Mouse (Mus musculus) liver, embryonic 16.5 days (tissue): Measurements from ENCODE around the gene Dnah7c. TPM values are rescaled to one million over a fixed set of nuclear protein-coding genes. Genes with fewer than 3 reads are reported as not detected.
"Not testable (repeated sequence)": the region's sequence is repeated elsewhere in the genome, so short reads cannot be mapped to it uniquely, and the experiment has no call there.

Experiments
- ATAC-seq: fragments of 200-750 bp; cut with Nextera tagmentation; 2 replicates; pipeline ENCODE4 v1.8.0; 2017; ENCODE audit warnings: low read depth, mild to moderate bottlenecking, moderate number of reproducible peaks, moderate library complexity
- H3K27ac ChIP-seq: fragments of 300-500 bp; sonication (generic); 2 replicates; pipeline ENCODE4 v1.5.1; 2014; ENCODE audit warnings: mild to moderate bottlenecking, low read length
- H3K27me3 ChIP-seq: fragments of 300-500 bp; sonication (generic); 2 replicates; pipeline ENCODE4 v1.6.1; 2014; ENCODE audit warnings: low read depth, low read length, mixed read lengths; ENCODE audit not compliant: control insufficient read depth, insufficient read depth
- H3K36me3 ChIP-seq: fragments of 300-500 bp; sonication (generic); 2 replicates; pipeline ENCODE4 v1.6.1; 2014; ENCODE audit warnings: mild to moderate bottlenecking; ENCODE audit not compliant: control insufficient read depth, insufficient read depth
- H3K4me1 ChIP-seq: fragments of 300-500 bp; sonication (generic); 2 replicates; pipeline ENCODE4 v1.6.1; 2014; ENCODE audit warnings: low read depth, low read length, mixed read lengths; ENCODE audit not compliant: control insufficient read depth
- H3K4me2 ChIP-seq: fragments of 300-500 bp; sonication (generic); 2 replicates; pipeline ENCODE4 v1.6.1; 2014; ENCODE audit warnings: low read depth, low read length, mixed read lengths
- H3K4me3 ChIP-seq: fragments of 300-500 bp; sonication (generic); 2 replicates; pipeline ENCODE4 v1.5.1; 2014; ENCODE audit warnings: low read depth, mild to moderate bottlenecking, low read length
- H3K9ac ChIP-seq: fragments of 300-500 bp; sonication (generic); 2 replicates; pipeline ENCODE4 v1.6.1; 2014; ENCODE audit warnings: low read depth, low read length
- H3K9me3 ChIP-seq: fragments of 300-500 bp; sonication (generic); replicated peaks from 2 replicates; pipeline ENCODE4 v1.6.1; 2016; ENCODE audit warnings: low read length; ENCODE audit not compliant: control insufficient read depth
- WGBS: fragments of 180-500 bp; shearing (Covaris S2); extraction: QIAGEN DNeasy Blood & Tissue Kit; methylation state at CpG from one replicate; pipeline ENCODE4 v1.1.7; 2014; ENCODE audit not compliant: insufficient replicate concordance; 5-methylcytosine and 5-hydroxymethylcytosine counted together
- polyA plus RNA-seq: library from polyadenylated mRNA; unstranded; fragments of >200 nt; fragmentation: Nextera tagmentation; extraction: Ambion mirVana; gene quantifications from 2 replicates; pipeline ENCODE4 v1.2.1, GENCODE M21; 2015

The Dnah7c gene
- polyA plus RNA-seq = not detected in 2 replicates

- Histone ChIP-seq H3K4me3 (peak within 1 kb of the TSS; percentile 27; the same call in 1 of the 2 replicates), H3K36me3 (no peaks in the 10 kb centered on the region), H3K4me2 (peak within 1 kb of the TSS; percentile 24; the same call in 1 of the 2 replicates), H3K27me3 (no peaks in the 10 kb centered on the region), H3K4me1 (no peaks in the 10 kb centered on the region), H3K9me3 (no peaks in the 10 kb centered on the region), H3K9ac (no peak within 1 kb of the TSS), H3K27ac (no peak within 1 kb of the TSS)
- ATAC-seq = no peak
- 6% methylated on average over 30 of the region's 30 CpGs for WGBS
Measured at GRCm38 (mm10) chr1:46425137-46425925, at the start of gene Dnah7c. Gene Dnah7c (plus strand): TSS chr1:46425592.

GRCm38 (mm10) chr1:46380641-46381040, 44.8 kb upstream of the Dnah7c start:
- 66% methylated on average over 3 of the region's 3 CpGs for WGBS
- not testable (repeated sequence) for H3K4me2 ChIP-seq, H3K27me3 ChIP-seq, H3K27ac ChIP-seq, H3K36me3 ChIP-seq, H3K9ac ChIP-seq, H3K4me1 ChIP-seq, H3K9me3 ChIP-seq, H3K4me3 ChIP-seq, ATAC-seq

GRCm38 (mm10) chr1:46394681-46395297, 30.6 kb upstream of the Dnah7c start:
- not testable (repeated sequence) for H3K27ac ChIP-seq, H3K9ac ChIP-seq, H3K4me3 ChIP-seq, ATAC-seq, H3K4me1 ChIP-seq, H3K36me3 ChIP-seq, H3K27me3 ChIP-seq, H3K4me2 ChIP-seq, H3K9me3 ChIP-seq
- WGBS = 45% methylated on average over 3 of the region's 4 CpGs

- Histone ChIP-seq H3K36me3 (no peaks in the 10 kb centered on the region), H3K9me3 (no peaks in the 10 kb centered on the region), H3K27ac (no peak overlapping the region), H3K4me2 (no peak overlapping the region), H3K9ac (no peak overlapping the region), H3K4me1 (no peaks in the 10 kb centered on the region), H3K27me3 (no peaks in the 10 kb centered on the region), H3K4me3 (no peak overlapping the region)
- no peak for ATAC-seq
- 58% methylated on average over 6 of the region's 6 CpGs for WGBS
Measured at GRCm38 (mm10) chr1:46408324-46409115, 16.9 kb upstream of the Dnah7c start.

GRCm38 (mm10) chr1:46414798-46415197, 10.6 kb upstream of the Dnah7c start:
- not testable (repeated sequence) for ATAC-seq, H3K9ac ChIP-seq, H3K27ac ChIP-seq, H3K4me1 ChIP-seq, H3K9me3 ChIP-seq, H3K27me3 ChIP-seq, H3K4me2 ChIP-seq, H3K36me3 ChIP-seq, H3K4me3 ChIP-seq
- WGBS = 35% methylated on average over 7 of the region's 7 CpGs

- not testable (repeated sequence) for H3K4me3 ChIP-seq, ATAC-seq, H3K27ac ChIP-seq, H3K9ac ChIP-seq, H3K27me3 ChIP-seq, H3K4me2 ChIP-seq, H3K9me3 ChIP-seq, H3K36me3 ChIP-seq, H3K4me1 ChIP-seq
- 13% methylated on average over 3 of the region's 3 CpGs for WGBS
Measured at GRCm38 (mm10) chr1:46416946-46417345, 8.4 kb upstream of the Dnah7c start.

GRCm38 (mm10) chr1:46418966-46419365, 6.4 kb upstream of the Dnah7c start:
- not testable (repeated sequence) for H3K4me2 ChIP-seq, H3K36me3 ChIP-seq, H3K27me3 ChIP-seq, H3K9ac ChIP-seq, ATAC-seq, H3K9me3 ChIP-seq, H3K27ac ChIP-seq, H3K4me1 ChIP-seq, H3K4me3 ChIP-seq
- 58% methylated on average over 3 of the region's 4 CpGs for WGBS

GRCm38 (mm10) chr1:46428401-46428800, 3.0 kb downstream of the Dnah7c start:
- Histone ChIP-seq H3K36me3 (no peaks in the 10 kb centered on the region), H3K9me3 (no peaks in the 10 kb centered on the region), H3K27me3 (no peaks in the 10 kb centered on the region), H3K4me3 (no peak overlapping the region), H3K4me1 (no peaks in the 10 kb centered on the region), H3K4me2 (no peak overlapping the region), H3K27ac (no peak overlapping the region), H3K9ac (no peak overlapping the region)
- 57% methylated on average over 2 of the region's 2 CpGs for WGBS
- ATAC-seq = no peak

- H3K9me3 ChIP-seq, H3K27ac ChIP-seq, H3K27me3 ChIP-seq, H3K4me2 ChIP-seq, ATAC-seq, H3K9ac ChIP-seq, H3K4me1 ChIP-seq, H3K36me3 ChIP-seq, H3K4me3 ChIP-seq: not testable (repeated sequence)
- WGBS = 56% methylated on average over 1 of the region's 1 CpGs
Measured at GRCm38 (mm10) chr1:46514671-46515070, 89.3 kb downstream of the Dnah7c start.
